Mouse (Mus musculus) E14TG2a.4 (cell line): ENCODE measurements around the gene Ttc7.

Experiments used
- H3K27me3 ChIP-seq: 2 replicates; pipeline ENCODE4 v1.6.1; 2014; ENCODE audit warnings: low read length, control low read depth; ENCODE audit not compliant: insufficient read depth
- H3K36me3 ChIP-seq: 2 replicates; pipeline ENCODE4 v1.6.1; 2014; ENCODE audit warnings: low read length, control low read depth; ENCODE audit not compliant: insufficient read depth
- H3K4me1 ChIP-seq: replicated peaks from 2 replicates; pipeline ENCODE4 v1.6.1; 2014; ENCODE audit warnings: low read depth, low read length, control low read depth
- H3K4me3 ChIP-seq: replicated peaks from 2 replicates; pipeline ENCODE4 v1.5.1; 2014; ENCODE audit warnings: mild to moderate bottlenecking, low read length
- H3K9me3 ChIP-seq: 2 replicates; pipeline ENCODE4 v1.6.1; 2014; ENCODE audit warnings: low read length, control low read depth
- CTCF ChIP-seq: conservative IDR thresholded peaks from 2 replicates; pipeline ENCODE4 v1.5.1; 2014; ENCODE audit warnings: low read length
- NANOG ChIP-seq: IDR thresholded peaks from 2 replicates; pipeline ENCODE4 v1.6.1; 2014; ENCODE audit warnings: borderline replicate concordance, low read length, mixed read lengths
- POU5F1 ChIP-seq: IDR thresholded peaks from 2 replicates; pipeline ENCODE4 v1.6.1; 2014; ENCODE audit warnings: low read length, borderline replicate concordance

Gene Ttc7

DNA sequence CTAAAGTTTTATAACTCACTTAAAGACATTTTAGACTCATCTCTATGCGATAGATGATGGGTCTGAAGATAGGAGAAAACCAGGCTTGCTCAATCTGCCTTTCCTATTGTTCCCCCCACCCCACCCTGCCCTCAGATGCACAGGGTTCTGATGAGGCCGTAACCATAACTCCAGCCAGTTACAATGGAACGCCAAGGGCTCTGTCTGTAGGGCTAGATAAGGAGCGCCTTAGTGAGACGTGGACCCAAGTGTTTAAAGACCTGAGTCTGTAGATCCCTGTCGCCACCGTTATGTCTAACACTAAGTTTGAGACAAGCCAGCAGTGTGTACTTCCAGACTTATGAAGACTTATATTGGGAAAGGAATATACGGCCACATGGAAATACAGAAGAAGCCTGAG, 72.8 kb downstream of the Ttc7 start:
- no peaks in the 10 kb centered on the region for H3K36me3 ChIP-seq
- H3K4me3 ChIP-seq, result no peak overlapping the region
- H3K27me3 ChIP-seq, result no peaks in the 10 kb centered on the region
- H3K9me3 ChIP-seq, result no peaks in the 10 kb centered on the region
- TF ChIP-seq POU5F1, result no peak
- TF ChIP-seq CTCF, result no peak
- no peak for TF ChIP-seq NANOG
- peaks cover 33% of the 10 kb centered on the region for H3K4me1 ChIP-seq

DNA sequence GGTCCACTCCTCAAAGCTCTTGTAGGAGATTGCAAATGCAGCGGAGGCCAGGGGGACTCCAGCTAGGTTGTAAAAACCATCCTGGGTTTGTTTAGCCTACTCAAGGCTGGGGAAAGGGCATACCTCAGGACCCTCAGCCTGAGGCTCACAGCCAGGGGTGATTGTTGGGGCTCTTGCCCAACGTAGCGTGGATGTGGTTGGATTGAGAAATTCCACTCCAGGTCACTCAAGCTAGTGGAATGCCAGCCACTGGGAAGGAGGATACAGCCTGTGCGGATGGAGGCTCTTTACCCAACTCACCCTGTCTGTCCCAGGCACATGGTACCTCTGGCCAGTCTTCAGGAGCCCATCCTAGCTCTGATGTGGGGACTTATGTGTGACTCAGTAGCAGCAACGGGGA, 73.6 kb downstream of the Ttc7 start:
- H3K4me1 ChIP-seq, result peaks cover 31% of the 10 kb centered on the region
- no peak for TF ChIP-seq POU5F1
- H3K27me3 ChIP-seq, result no peaks in the 10 kb centered on the region
- H3K9me3 ChIP-seq, result no peaks in the 10 kb centered on the region
- H3K4me3 ChIP-seq, result no peak overlapping the region
- H3K36me3 ChIP-seq, result no peaks in the 10 kb centered on the region

DNA sequence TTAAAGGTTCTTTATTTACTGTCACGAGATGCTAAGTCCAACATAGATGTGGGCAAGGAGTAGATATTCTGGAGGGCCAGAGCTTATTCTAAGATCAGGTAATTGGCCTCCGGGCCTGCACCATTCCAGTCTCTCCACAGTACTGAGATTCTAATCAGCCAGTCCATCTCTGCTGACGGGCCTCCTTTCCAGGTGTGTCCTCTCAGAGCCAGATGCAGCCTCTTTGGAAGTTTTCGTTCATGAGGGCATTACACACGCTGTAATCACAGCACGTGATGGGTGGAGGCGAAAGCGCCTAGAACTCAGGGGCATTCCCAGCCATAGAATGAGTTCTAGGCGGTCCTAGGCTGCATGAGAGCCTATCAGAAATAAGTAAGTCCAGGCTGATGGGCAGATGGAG, 74.8 kb downstream of the Ttc7 start:
- no peaks in the 10 kb centered on the region for H3K36me3 ChIP-seq
- peaks cover 26% of the 10 kb centered on the region for H3K4me1 ChIP-seq

GRCm38 (mm10) chr17:87361132-87361531, 78.4 kb downstream of the Ttc7 start:
- no peaks in the 10 kb centered on the region for H3K27me3 ChIP-seq
- no peaks in the 10 kb centered on the region for H3K36me3 ChIP-seq
- TF ChIP-seq POU5F1 (no peak), NANOG (no peak), CTCF (no peak)
- peaks cover 42% of the 10 kb centered on the region for H3K4me1 ChIP-seq
- H3K9me3 ChIP-seq, result no peaks in the 10 kb centered on the region
- no peak overlapping the region for H3K4me3 ChIP-seq

More for the DNA sequence above, 74.8 kb downstream of the Ttc7 start:
- no peaks in the 10 kb centered on the region for H3K9me3 ChIP-seq
- no peak overlapping the region for H3K4me3 ChIP-seq
- TF ChIP-seq NANOG, result no peak
- TF ChIP-seq CTCF, result no peak
- TF ChIP-seq POU5F1, result no peak
- H3K27me3 ChIP-seq, result no peaks in the 10 kb centered on the region

DNA sequence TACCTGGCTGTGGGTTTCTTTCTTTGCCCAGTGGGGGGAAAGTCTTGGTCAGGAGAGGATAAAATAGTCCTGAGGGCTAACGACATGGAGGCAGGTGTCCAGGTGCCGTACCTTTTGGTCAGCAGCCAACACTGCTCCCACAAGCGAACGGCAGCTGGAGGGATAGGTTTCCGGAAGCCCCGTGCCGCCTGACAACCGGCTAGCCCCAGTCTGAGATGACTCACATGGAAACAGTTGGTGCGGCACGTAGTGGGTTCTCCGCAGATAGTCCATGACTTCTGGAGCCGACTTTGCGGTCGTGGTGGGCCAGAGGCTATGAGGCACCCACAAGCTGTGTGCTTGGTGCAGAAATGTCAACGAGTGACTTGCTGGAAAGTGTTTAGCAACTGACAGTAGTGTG, 81.4 kb downstream of the Ttc7 start:
- H3K9me3 ChIP-seq, result no peaks in the 10 kb centered on the region
- peaks cover 9% of the 10 kb centered on the region for H3K27me3 ChIP-seq
- no peaks in the 10 kb centered on the region for H3K36me3 ChIP-seq
- TF ChIP-seq CTCF (no peak), POU5F1 (no peak), NANOG (no peak)
- H3K4me3 ChIP-seq, result no peak overlapping the region
- peaks cover 65% of the 10 kb centered on the region for H3K4me1 ChIP-seq

DNA sequence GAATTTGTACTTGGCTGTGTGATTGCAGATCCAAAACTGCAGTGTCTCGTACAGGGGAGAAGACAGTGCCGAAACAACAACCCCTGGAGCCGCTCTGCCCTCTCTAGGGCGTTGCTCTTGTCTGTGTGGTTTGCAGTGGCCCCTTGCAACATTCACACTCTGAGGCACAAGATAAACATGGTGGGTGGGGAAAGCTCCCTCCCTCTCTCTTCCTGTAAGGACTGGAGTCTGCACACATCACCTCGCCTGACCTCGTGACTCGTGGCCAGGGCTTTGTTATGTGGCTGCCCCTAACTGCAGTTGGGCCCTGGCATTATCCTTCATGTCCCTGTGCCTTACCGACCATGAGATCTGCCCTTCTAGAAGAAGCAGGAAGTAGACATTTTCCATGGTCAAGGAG, 82.6 kb downstream of the Ttc7 start:
- H3K4me3 ChIP-seq, result no peak overlapping the region
- no peaks in the 10 kb centered on the region for H3K9me3 ChIP-seq
- TF ChIP-seq NANOG (no peak), POU5F1 (no peak), CTCF (no peak)
- peaks cover 72% of the 10 kb centered on the region for H3K4me1 ChIP-seq
- peaks cover 9% of the 10 kb centered on the region for H3K27me3 ChIP-seq
- no peaks in the 10 kb centered on the region for H3K36me3 ChIP-seq

GRCm38 (mm10) chr17:87366520-87366919, 83.8 kb downstream of the Ttc7 start:
- TF ChIP-seq POU5F1 (no peak), CTCF (no peak), NANOG (no peak)
- Histone ChIP-seq H3K4me3 (no peak overlapping the region), H3K27me3 (peaks cover 9% of the 10 kb centered on the region), H3K36me3 (no peaks in the 10 kb centered on the region), H3K9me3 (no peaks in the 10 kb centered on the region), H3K4me1 (peaks cover 68% of the 10 kb centered on the region)

GRCm38 (mm10) chr17:87367228-87367627, 84.5 kb downstream of the Ttc7 start:
- no peaks in the 10 kb centered on the region for H3K9me3 ChIP-seq
- peaks cover 64% of the 10 kb centered on the region for H3K4me1 ChIP-seq
- no peak overlapping the region for H3K4me3 ChIP-seq
- H3K27me3 ChIP-seq, result peaks cover 9% of the 10 kb centered on the region
- H3K36me3 ChIP-seq, result no peaks in the 10 kb centered on the region
- no peak for TF ChIP-seq NANOG
- TF ChIP-seq POU5F1, result no peak
- no peak for TF ChIP-seq CTCF

DNA sequence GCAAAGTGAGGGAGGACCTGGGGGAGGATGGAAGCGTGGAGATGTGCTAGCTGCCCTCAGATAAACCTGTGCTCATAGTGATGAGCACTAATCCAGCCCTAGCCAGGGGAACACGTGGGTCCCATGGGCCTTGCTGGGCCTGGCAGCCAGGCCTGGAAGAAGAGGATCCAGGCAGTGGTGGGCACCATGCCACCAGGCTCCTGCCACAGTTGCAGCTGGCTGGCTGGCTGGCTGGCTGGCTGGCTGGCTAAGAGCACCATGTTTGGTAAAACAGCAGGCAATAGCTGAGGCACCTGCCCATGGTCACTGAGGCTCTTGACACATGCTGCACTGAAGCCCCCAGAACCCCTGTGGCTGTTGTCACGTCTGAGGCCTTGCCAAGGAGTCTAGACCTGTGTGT, 85.0 kb downstream of the Ttc7 start:
- Histone ChIP-seq H3K4me3 (no peak overlapping the region), H3K27me3 (peaks cover 9% of the 10 kb centered on the region), H3K4me1 (peaks cover 64% of the 10 kb centered on the region), H3K9me3 (no peaks in the 10 kb centered on the region), H3K36me3 (no peaks in the 10 kb centered on the region)
- TF ChIP-seq POU5F1, result no peak
- TF ChIP-seq CTCF, result no peak
- no peak for TF ChIP-seq NANOG

DNA sequence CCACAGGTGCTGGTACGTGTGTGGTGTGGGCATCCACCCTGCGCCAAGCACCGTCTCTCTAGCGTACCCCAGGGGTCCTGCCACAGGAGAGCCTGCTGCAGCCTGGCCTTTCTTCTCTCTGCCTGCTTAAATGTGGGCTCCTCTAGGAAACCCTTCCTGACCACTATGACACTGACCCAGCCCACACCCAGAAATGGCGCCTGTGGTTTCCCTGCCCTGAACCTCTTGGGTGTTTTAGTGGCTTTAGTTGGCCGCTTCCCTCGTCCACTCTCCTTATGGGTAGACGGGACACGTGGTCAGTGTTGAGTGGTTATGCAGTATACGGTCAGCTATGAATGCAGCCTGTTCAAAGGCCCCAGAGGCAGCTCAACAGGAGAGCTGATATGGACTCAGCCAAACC, 85.8 kb downstream of the Ttc7 start:
- no peak overlapping the region for H3K4me3 ChIP-seq

More for the DNA sequence above, 85.8 kb downstream of the Ttc7 start:
- TF ChIP-seq NANOG (no peak), POU5F1 (no peak), CTCF (no peak)
- Histone ChIP-seq H3K4me1 (peaks cover 60% of the 10 kb centered on the region), H3K36me3 (no peaks in the 10 kb centered on the region), H3K9me3 (no peaks in the 10 kb centered on the region), H3K27me3 (peaks cover 9% of the 10 kb centered on the region)
